Mouse (Mus musculus) C2C12 (cell line): ENCODE data around the gene Hebp1. TPM values are rescaled to one million over a fixed set of nuclear protein-coding genes. Genes with fewer than 3 reads are reported as not detected.

Experiments used
- H3K27me3 ChIP-seq: one replicate; pipeline ENCODE4 v1.6.1; 2011; ENCODE audit not compliant: control insufficient read depth, insufficient read depth, insufficient read length
- H3K36me3 ChIP-seq: one replicate; pipeline ENCODE4 v1.6.1; 2011; ENCODE audit not compliant: control insufficient read depth, insufficient read depth
- H3K4me3 ChIP-seq: one replicate; pipeline ENCODE4 v1.5.1; 2011; ENCODE audit warnings: mild to moderate bottlenecking, control low read depth; ENCODE audit not compliant: poor library complexity, insufficient read depth, severe bottlenecking
- H3K79me2 ChIP-seq: one replicate; pipeline ENCODE4 v1.6.1; 2011; ENCODE audit not compliant: control insufficient read depth, insufficient read depth
- H3K79me3 ChIP-seq: one replicate; pipeline ENCODE4 v1.6.1; 2011; ENCODE audit warnings: low read depth, control low read depth
- H3ac ChIP-seq: one replicate; pipeline ENCODE3; 2011; ENCODE audit warnings: low read depth; ENCODE audit not compliant: control insufficient read depth, insufficient read length
- CEBPB ChIP-seq: IDR thresholded peaks from one replicate; pipeline ENCODE4 v1.6.1; 2011; ENCODE audit warnings: low read depth, mild to moderate bottlenecking, control low read depth, moderate library complexity
- CTCF ChIP-seq: IDR thresholded peaks from one replicate; pipeline ENCODE4 v1.5.1; 2011; ENCODE audit not compliant: control insufficient read depth, insufficient read depth, insufficient read length
- FOSL1 ChIP-seq: IDR thresholded peaks from one replicate; pipeline ENCODE4 v1.8.0; 2011; ENCODE audit warnings: mild to moderate bottlenecking, low read length; ENCODE audit not compliant: poor library complexity, insufficient read depth, severe bottlenecking
- MAX ChIP-seq: IDR thresholded peaks from one replicate; pipeline ENCODE4 v1.6.1; 2011; ENCODE audit warnings: mild to moderate bottlenecking, control low read depth
- MYOD1 ChIP-seq: IDR thresholded peaks from one replicate; pipeline ENCODE4 v1.6.1; 2011; ENCODE audit warnings: low read depth; ENCODE audit not compliant: control insufficient read depth, insufficient read length
- MYOG ChIP-seq: IDR thresholded peaks from one replicate; pipeline ENCODE4 v1.6.1; 2011; ENCODE audit not compliant: control insufficient read depth, insufficient read length; ENCODE audit errors: extremely low read depth
- USF1 ChIP-seq: IDR thresholded peaks from one replicate; pipeline ENCODE4 v1.6.1; 2011; ENCODE audit warnings: low read depth, mild to moderate bottlenecking, control low read depth, moderate library complexity
- polyA plus RNA-seq: library from polyadenylated mRNA; unstranded; fragments of >200 nt; fragmentation: generic; extraction: Trizol; gene quantifications from one replicate; pipeline ENCODE4 v1.2.1, GENCODE M21; 2012; ENCODE audit warnings: missing spikeins

Gene Hebp1
- polyA plus RNA-seq, 1 experiment, result 18.4 TPM

- Histone ChIP-seq H3ac (peak overlapping the region; percentile 64), H3K36me3 (no peaks in the 10 kb centered on the region), H3K79me2 (no peaks in the 10 kb centered on the region), H3K79me3 (no peaks in the 10 kb centered on the region), H3K4me3 (peak overlapping the region; percentile 0), H3K27me3 (no peaks in the 10 kb centered on the region)
- no peak for TF ChIP-seq CEBPB
- TF ChIP-seq MAX, result no peak
- no peak for TF ChIP-seq USF1
- no peak for TF ChIP-seq FOSL1
- TF ChIP-seq MYOD1, result no peak
These were observed 30.2 kb downstream of the Hebp1 start for GRCm38 (mm10) chr6:135167380-135168311.

- no peaks in the 10 kb centered on the region for H3K27me3 ChIP-seq
- TF ChIP-seq CEBPB (no peak), FOSL1 (no peak), MYOG (no peak), MAX (no peak), MYOD1 (no peak), CTCF (no peak), USF1 (no peak)
These were observed 31.1 kb downstream of the Hebp1 start for GRCm38 (mm10) chr6:135166712-135167111.

DNA sequence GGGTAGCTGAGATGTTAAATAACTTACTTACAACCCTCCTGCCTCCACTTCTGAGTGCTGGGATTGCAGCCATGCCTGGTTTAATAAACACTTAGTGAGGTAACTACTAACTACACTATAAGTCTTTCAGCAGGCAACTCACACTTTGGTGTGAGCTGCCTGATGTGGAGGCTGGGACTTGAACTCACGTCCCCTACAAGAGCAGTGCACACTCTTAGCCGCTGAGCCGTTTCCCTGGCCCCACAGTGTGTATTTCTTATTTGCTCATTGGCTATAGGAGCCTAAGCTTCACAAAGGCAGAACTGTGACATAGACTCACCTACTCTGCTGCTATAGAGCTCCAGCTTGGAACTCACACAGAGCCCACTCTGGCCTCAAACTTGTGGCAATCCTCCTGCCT, 31.6 kb downstream of the Hebp1 start:
- H3K79me3 ChIP-seq, result no peaks in the 10 kb centered on the region
- no peaks in the 10 kb centered on the region for H3K36me3 ChIP-seq
- H3ac ChIP-seq, result no peak overlapping the region
- TF ChIP-seq USF1, result no peak
- TF ChIP-seq CTCF, result no peak
- no peak for TF ChIP-seq FOSL1
- TF ChIP-seq CEBPB, result no peak
- no peak for TF ChIP-seq MYOD1
- TF ChIP-seq MYOG, result no peak
- TF ChIP-seq MAX, result no peak
- no peak overlapping the region for H3K4me3 ChIP-seq
- no peaks in the 10 kb centered on the region for H3K27me3 ChIP-seq
- H3K79me2 ChIP-seq, result no peaks in the 10 kb centered on the region

More at GRCm38 (mm10) chr6:135166712-135167111, 31.1 kb downstream of the Hebp1 start:
- Histone ChIP-seq H3K79me3 (no peaks in the 10 kb centered on the region), H3K36me3 (no peaks in the 10 kb centered on the region), H3K4me3 (no peak overlapping the region), H3ac (no peak overlapping the region), H3K79me2 (no peaks in the 10 kb centered on the region)

DNA sequence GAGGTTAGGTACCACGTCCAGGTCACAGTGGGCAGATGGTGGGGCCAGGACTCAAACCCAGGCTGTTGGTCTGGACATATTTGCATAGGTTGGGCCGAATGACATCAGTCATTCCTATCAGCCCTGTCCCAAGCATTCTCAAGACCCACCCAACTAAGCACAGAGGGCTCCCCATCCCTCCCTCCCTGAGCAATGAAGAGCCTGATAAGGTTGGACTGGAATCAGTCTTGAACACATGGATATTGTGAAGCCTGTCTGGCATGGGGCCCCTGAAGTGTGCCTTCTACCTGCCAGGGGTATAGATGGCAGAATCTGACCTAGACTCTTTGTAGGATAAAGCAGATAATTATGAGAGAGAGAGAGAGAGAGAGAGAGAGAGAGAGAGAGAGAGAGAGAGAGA, 32.1 kb downstream of the Hebp1 start:
- Histone ChIP-seq H3K4me3 (no peak overlapping the region), H3K36me3 (no peaks in the 10 kb centered on the region), H3ac (no peak overlapping the region), H3K79me2 (no peaks in the 10 kb centered on the region), H3K79me3 (no peaks in the 10 kb centered on the region), H3K27me3 (no peaks in the 10 kb centered on the region)
- no peak for TF ChIP-seq MYOD1
- TF ChIP-seq CEBPB, result no peak

- H3ac ChIP-seq, result no peak overlapping the region
- H3K79me3 ChIP-seq, result no peaks in the 10 kb centered on the region
- no peaks in the 10 kb centered on the region for H3K79me2 ChIP-seq
- no peaks in the 10 kb centered on the region for H3K36me3 ChIP-seq
- no peak overlapping the region for H3K4me3 ChIP-seq
- TF ChIP-seq CEBPB (no peak), MYOG (no peak), MYOD1 (no peak), CTCF (no peak), USF1 (no peak), FOSL1 (no peak), MAX (no peak)
- no peaks in the 10 kb centered on the region for H3K27me3 ChIP-seq
These were observed 32.6 kb downstream of the Hebp1 start for GRCm38 (mm10) chr6:135165191-135165590.

DNA sequence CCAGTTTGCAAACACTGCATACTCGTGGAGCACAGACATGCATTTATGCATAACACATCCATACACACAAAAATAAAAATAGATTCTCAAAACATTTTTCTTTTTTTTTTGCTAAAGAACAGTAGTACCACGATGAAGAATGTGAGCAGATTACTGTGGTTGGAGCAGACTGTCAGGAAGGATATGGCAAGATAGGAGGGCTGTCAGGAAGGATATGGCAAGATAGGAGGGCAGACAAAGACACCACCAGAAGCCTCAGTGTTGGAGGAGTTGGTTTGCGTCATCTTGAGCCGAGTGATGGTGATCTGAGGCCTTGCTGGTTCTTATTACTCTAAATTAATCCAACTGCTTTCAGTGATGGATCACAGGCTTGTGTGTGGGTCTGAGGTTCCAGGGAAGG, 35.0 kb downstream of the Hebp1 start:
- Histone ChIP-seq H3K4me3 (no peak overlapping the region), H3K79me2 (no peaks in the 10 kb centered on the region), H3K79me3 (no peaks in the 10 kb centered on the region), H3ac (no peak overlapping the region), H3K36me3 (no peaks in the 10 kb centered on the region), H3K27me3 (no peaks in the 10 kb centered on the region)
- TF ChIP-seq CTCF, result no peak
- TF ChIP-seq CEBPB, result no peak
- no peak for TF ChIP-seq MYOD1
- TF ChIP-seq USF1, result no peak
